Mouse (Mus musculus): ENCODE measurements at regions not wholly inside any gene's neighbourhood (a gene's known extent, or its start where the extent isn't known, plus 50 kb on each side); places are given as distances from the start of the nearest gene placed in this dataset.
"Not testable (repeated sequence)": the region's sequence is repeated elsewhere in the genome, so short reads cannot be mapped to it uniquely, and the experiment has no call there.

GRCm38 (mm10) chr10:52529661-52530060 is 112.3 kb downstream of the Nus1 start:
- not testable (repeated sequence) for DNase-seq
- intact Hi-C loops (cut with DNase I): loop anchor here (5.0 to 10.0 kb wide), 3 partner anchors 312 to 998 kb away; no protein-coding TSS in a partner anchor

GRCm38 (mm10) chr10:52530846-52531245 is 113.5 kb downstream of the Nus1 start:
- DNase-seq: no peak
- intact Hi-C loops (cut with DNase I): loop anchor here (5.0 to 10.0 kb wide), 3 partner anchors 314 to 996 kb away; no protein-coding TSS in a partner anchor

- intact Hi-C loops (cut with DNase I): loop anchor here (5.0 to 10.0 kb wide), 3 partner anchors 316 to 994 kb away; no protein-coding TSS in a partner anchor
Observed at GRCm38 (mm10) chr10:52533278-52533892, 116.0 kb downstream of the Nus1 start.

GRCm38 (mm10) chr10:52533893-52534287 is 116.5 kb downstream of the Nus1 start:
- intact Hi-C loops (cut with DNase I): loop anchor here (5.0 to 10.0 kb wide), 3 partner anchors 317 to 993 kb away; no protein-coding TSS in a partner anchor

More at GRCm38 (mm10) chr10:52533278-52533892, 116.0 kb downstream of the Nus1 start:
- DNase-seq: no peak

GRCm38 (mm10) chr10:52545566-52545965 is 128.2 kb downstream of the Nus1 start:
- no peak for DNase-seq
- intact Hi-C loops (cut with DNase I): no loop called here

More at GRCm38 (mm10) chr10:52533893-52534287, 116.5 kb downstream of the Nus1 start:
- peak in 1 of 2 experiments; percentile 38 for DNase-seq

DNA sequence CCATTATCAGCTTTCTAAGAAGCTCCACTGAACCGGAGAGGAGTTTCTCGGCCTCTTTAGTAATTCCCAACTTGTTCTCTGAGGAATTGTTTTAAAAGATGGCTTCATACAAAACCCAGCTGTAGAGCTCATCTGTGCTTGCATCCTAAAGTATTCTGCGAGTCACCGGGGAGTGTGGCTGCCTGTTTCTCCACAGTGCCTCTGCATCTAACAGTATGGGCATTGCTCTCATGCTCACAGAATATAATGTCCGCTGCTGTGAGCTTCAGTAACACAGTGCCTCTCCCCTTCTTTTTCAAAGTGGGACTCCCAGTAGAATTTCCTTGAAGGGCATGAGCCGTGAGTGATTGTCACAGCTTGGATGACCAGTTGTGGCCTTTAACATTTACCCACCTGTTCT is 113.0 kb upstream of the Slc35f1 start:
- intact Hi-C loops (cut with DNase I): no loop called here
- DNase-seq: no peak

GRCm38 (mm10) chr10:52577795-52578194 is 112.5 kb upstream of the Slc35f1 start:
- intact Hi-C loops (cut with DNase I): no loop called here
- no peak for DNase-seq

DNA sequence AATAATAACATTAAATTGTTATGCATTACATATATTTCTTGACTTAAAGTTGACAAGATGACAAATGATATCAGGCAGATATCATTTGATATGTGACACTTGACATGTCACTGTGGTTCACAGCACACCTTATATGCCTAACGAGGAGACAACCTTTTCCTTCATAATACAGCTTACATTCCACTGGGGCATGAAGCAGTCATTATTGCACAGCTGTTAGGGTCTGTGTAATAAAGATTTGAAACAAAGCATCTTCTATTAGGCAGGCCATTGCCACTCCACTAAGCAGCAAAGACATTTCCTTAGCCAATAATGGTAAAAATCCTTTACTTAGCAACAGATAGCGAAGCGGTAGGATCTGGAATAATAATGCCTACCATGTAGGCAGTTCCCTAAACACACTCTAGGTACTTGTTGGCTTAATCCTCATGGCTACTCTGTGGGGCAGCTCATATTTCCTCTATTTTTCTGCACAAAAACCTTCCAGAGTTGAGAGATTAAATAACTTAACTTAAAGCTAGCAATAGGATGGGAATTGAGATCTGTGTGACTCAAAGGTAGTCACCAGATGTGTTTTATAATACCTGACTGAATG is 112.0 kb upstream of the Slc35f1 start:
- DNase-seq: no peak
- intact Hi-C loops (cut with DNase I): no loop called here

GRCm38 (mm10) chr10:52593780-52594179 is 96.6 kb upstream of the Slc35f1 start:
- DNase-seq: no peak

More at GRCm38 (mm10) chr10:52593780-52594179, 96.6 kb upstream of the Slc35f1 start:
- intact Hi-C loops (cut with DNase I): no loop called here

All from heart, postnatal 10 days (tissue).